Mouse (Mus musculus) thymus, adult 2 months (tissue): ENCODE data around the gene Cd2. TPM values are rescaled to one million over a fixed set of nuclear protein-coding genes. Genes with fewer than 3 reads are reported as not detected.

Source experiments
- DNase-seq: peaks from one replicate; pipeline ENCODE4 v3.0.0; 2021
- H3K27ac ChIP-seq: fragments of 200-500 bp; 2 replicates; pipeline ENCODE4 v1.5.1; 2012; ENCODE audit warnings: low read length, control low read depth; ENCODE audit not compliant: control insufficient read depth, insufficient read depth
- H3K27me3 ChIP-seq: fragments of 200-500 bp; 2 replicates; pipeline ENCODE4 v1.6.1; 2012; ENCODE audit warnings: mild to moderate bottlenecking, low read length, moderate library complexity, mixed read lengths; ENCODE audit not compliant: control insufficient read depth, insufficient read depth
- H3K36me3 ChIP-seq: fragments of 200-500 bp; 2 replicates; pipeline ENCODE4 v1.6.1; 2012; ENCODE audit warnings: mild to moderate bottlenecking, low read length, moderate library complexity; ENCODE audit not compliant: control insufficient read depth, insufficient read depth
- H3K4me1 ChIP-seq: fragments of 200-500 bp; replicated peaks from 2 replicates; pipeline ENCODE4 v1.6.1; 2012; ENCODE audit warnings: low read length; ENCODE audit not compliant: control insufficient read depth, insufficient read depth
- H3K4me3 ChIP-seq: fragments of 200-500 bp; 2 replicates; pipeline ENCODE4 v1.5.1; 2012; ENCODE audit warnings: mild to moderate bottlenecking, low read length, control low read depth, moderate library complexity; ENCODE audit not compliant: control insufficient read depth, insufficient read depth
- CTCF ChIP-seq: fragments of 200-500 bp; IDR thresholded peaks from 2 replicates; pipeline ENCODE4 v1.5.1; 2012; ENCODE audit warnings: mild to moderate bottlenecking, control low read depth, low read length, moderate library complexity, borderline replicate concordance; ENCODE audit not compliant: control insufficient read depth, poor library complexity, insufficient read depth; ENCODE audit errors: extremely low read depth
- POLR2A ChIP-seq: fragments of 200-500 bp; IDR thresholded peaks from 2 replicates; pipeline ENCODE4 v1.6.1; 2012; ENCODE audit warnings: mild to moderate bottlenecking, low read length, control low read depth, moderate library complexity; ENCODE audit not compliant: control insufficient read depth, poor library complexity, insufficient read depth; ENCODE audit errors: extremely low read depth
- WGBS: fragments of 180-500 bp; shearing (Covaris S2); methylation state at CpG from one replicate; pipeline ENCODE4 v1.1.7; 2018; 5-methylcytosine and 5-hydroxymethylcytosine counted together
- polyA plus RNA-seq: library from polyadenylated mRNA; depleted of rRNA; stranded (reverse); fragments of >200 nt; gene quantifications from 2 replicates; pipeline ENCODE4 v1.2.3, GENCODE M21; 2012

Gene Cd2
- polyA plus RNA-seq, 1 experiment, result 117 TPM

DNA sequence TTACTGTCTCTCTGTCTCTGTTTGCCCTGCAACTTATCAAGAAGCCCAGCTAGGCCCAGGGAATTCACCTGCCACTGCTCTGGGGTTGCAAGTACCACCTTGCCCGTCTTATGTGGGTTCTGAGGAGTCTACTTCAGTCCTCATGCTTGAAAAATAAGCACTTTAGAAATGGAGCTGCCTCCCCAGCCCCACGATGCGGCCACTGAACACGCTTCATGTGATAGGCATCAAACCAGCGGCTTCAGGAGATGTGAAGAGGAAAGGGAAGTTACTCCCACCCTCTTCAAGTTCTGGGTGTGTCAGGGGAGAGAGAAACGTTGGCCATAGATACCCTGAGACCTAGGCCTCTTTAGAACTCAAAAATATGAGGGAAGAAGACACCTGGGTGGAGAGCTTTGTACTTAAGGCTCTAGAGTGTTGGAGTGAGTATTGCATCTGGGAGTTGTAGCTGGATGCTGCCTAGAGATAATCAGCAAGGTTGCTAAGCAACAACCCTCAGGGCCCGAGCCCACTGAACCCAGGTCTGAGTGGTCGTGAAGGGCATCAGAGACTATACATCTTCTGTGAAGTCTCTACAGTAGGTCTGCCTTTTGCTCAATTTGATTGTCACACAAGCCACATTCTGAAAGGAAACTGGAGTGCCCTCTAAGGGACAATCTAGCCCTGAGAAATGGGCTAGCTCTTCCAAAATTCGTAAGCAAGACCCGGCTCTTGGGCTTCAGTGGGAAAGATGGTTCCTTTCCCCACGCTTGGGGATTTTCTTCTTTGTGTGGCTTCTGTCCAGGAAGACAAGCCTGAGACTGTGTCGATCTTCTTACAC lies 11.0 kb downstream of the Cd2 start:
- 25% methylated on average over 12 of the region's 12 CpGs for WGBS
- TF ChIP-seq POLR2A (no peak), CTCF (no peak)
- H3K4me1 ChIP-seq, result peaks cover 81% of the 10 kb centered on the region

DNA sequence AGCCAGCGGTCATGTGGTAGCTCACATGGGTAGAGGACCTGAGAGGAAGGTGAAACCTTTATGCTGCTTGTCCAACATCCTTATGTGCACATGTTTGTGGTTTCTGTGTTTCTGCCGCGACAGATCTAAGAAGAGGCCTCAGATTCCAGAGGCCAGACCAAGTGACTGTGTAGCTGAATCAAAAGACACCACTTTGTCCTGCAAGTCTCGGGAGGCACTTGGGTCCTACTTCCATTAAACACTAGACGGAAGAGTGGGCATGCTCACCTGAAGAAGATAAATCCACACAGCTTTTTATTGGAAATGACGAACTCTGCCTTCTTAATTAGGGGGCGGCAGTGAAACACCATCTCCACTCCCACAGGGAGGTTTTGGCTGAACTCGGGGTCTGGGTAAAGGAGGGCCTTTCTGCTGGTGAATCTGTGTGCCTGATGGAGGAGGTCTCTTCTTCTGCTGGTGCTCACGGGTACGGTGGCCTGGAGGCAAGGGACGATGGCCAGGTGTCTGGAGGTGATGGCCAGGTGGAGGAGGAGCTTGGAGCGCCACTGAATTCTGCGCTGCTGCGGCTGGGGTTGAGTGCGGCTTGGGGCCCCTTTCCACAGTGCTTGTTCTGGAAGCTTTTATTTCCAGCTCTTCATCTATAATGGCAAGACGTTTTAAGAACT lies 12.0 kb downstream of the Cd2 start:
- Histone ChIP-seq H3K27ac (peak overlapping the region; percentile 92), H3K36me3 (peaks cover 30% of the 10 kb centered on the region; the same call in 1 of the 2 replicates), H3K4me3 (no peak overlapping the region), H3K27me3 (no peaks in the 10 kb centered on the region), H3K4me1 (peaks cover 73% of the 10 kb centered on the region)
- TF ChIP-seq POLR2A, result no peak
- TF ChIP-seq CTCF, result no peak
- DNase-seq, result no peak
- 62% methylated on average over 16 of the region's 16 CpGs for WGBS

More for the DNA sequence above, 11.0 kb downstream of the Cd2 start:
- Histone ChIP-seq H3K36me3 (peaks cover 30% of the 10 kb centered on the region; the same call in 1 of the 2 replicates), H3K27me3 (no peaks in the 10 kb centered on the region), H3K27ac (peak overlapping the region; percentile 92), H3K4me3 (no peak overlapping the region)
- peak; percentile 67 for DNase-seq

DNA sequence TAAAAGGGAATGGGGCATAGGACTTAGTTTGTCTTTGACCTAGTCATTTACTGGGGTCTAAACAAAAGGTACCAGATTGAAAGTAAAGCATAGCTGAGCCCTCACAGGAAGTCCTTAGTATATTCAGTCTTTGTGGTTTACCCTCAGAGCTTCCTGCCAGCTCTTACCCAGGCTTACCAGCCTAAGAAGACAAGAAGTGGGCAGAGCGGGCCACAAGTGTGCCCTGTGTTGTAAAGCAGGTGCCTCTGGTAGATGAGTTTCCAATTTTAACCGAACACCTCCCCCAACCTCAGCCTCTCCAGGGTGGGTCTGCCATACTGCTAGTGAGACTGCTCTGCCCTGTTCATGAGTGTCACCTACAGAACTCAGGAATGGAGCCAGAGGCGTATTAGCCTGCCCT lies 12.9 kb downstream of the Cd2 start:
- H3K27ac ChIP-seq, result peak overlapping the region; percentile 92
- no peaks in the 10 kb centered on the region for H3K27me3 ChIP-seq
- DNase-seq, result peak; percentile 84
- peaks cover 65% of the 10 kb centered on the region for H3K4me1 ChIP-seq
- TF ChIP-seq POLR2A (no peak), CTCF (no peak)
- H3K36me3 ChIP-seq, result peaks cover 30% of the 10 kb centered on the region; the same call in 1 of the 2 replicates
- H3K4me3 ChIP-seq, result no peak overlapping the region
- 15% methylated on average over 3 of the region's 3 CpGs for WGBS

DNA sequence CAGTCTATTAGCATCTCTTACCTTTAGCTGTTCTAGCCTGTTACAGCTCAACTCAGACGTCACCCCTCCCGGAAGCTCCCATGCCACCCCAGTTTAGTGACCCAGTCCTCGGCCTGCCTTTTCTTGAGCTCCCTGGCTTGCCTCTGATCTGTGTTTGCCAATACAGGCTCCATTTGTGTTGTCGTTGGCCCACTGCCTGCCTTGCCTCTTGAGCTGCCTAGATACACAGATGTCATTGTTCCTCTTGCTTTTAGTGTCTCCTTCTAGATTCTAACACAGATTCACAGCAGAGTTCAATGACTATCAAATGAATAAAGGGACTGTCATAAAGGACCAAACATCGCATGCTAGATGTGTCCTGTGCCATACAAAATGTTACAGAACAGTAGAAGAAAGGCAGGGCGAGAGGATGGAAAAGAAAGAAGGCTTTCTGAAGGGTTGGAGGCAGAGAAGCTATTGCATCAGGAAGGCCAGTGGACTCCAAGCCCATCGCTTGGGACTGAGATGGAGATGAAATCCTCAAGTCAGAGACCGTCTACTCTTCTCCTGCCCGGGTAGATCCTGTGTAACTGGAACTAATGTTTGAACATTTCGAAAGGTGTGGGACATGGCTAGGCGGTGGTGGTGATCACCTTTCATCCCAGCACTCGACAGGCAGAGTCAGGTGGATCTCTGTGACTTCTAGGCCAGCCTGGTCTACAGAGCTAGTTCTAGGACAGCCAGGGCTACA lies 13.5 kb downstream of the Cd2 start:
- H3K27me3 ChIP-seq, result no peaks in the 10 kb centered on the region
- TF ChIP-seq POLR2A, result no peak
- no peak for TF ChIP-seq CTCF
- H3K4me3 ChIP-seq, result no peak overlapping the region
- peaks cover 59% of the 10 kb centered on the region for H3K4me1 ChIP-seq
- H3K27ac ChIP-seq, result peak overlapping the region; percentile 88
- DNase-seq, result no peak
- WGBS, result 55% methylated on average over 12 of the region's 12 CpGs
- H3K36me3 ChIP-seq, result peaks cover 30% of the 10 kb centered on the region; the same call in 1 of the 2 replicates

DNA sequence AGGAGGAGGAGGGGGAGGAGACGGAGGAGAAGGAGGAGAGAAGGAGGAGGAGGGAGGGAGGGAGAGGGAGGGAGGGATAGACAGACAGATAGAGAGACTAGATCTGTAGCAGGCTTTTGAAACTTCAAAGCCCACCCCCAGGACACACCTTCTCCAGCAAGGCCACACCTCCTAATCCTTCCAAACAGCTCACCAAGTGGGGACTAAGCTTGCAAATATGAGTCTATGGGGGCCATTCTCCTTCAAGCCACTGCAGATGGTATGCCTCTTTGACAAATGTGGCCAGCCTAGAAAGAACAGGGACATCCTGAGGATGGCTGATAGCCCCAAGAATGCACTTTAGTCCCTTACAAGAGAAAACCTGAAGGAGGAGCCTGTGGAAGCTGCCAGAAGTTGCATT lies 15.6 kb downstream of the Cd2 start:
- WGBS, result 36% methylated on average over 1 of the region's 1 CpGs
- no peak for TF ChIP-seq CTCF
- TF ChIP-seq POLR2A, result no peak
- H3K4me1 ChIP-seq, result peaks cover 43% of the 10 kb centered on the region

DNA sequence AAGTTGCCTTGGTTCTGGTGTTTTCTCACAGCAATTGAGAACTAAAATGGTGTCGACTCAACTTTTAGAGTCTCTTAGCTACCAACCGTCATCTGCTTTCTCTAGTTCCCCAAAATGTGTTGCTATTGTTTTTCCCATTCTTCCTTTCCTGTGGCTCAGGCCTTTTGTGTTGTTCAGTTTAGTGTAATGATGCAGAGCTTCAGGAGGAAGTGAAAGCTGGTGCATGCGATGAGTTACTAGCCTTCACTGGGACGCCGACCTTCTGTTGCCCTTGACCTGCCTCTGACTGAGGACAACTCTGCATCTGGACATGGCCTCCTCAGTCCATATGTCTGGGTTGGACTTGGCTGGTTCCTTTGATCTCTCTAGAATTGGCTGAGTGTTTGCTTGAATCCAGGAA lies 16.9 kb downstream of the Cd2 start:
- no peak for DNase-seq
- H3K27ac ChIP-seq, result no peak overlapping the region

More for the DNA sequence above, 15.6 kb downstream of the Cd2 start:
- Histone ChIP-seq H3K27ac (no peak overlapping the region), H3K36me3 (peaks cover 23% of the 10 kb centered on the region; the same call in 1 of the 2 replicates), H3K4me3 (no peak overlapping the region), H3K27me3 (no peaks in the 10 kb centered on the region)
- DNase-seq, result no peak

More for the DNA sequence above, 16.9 kb downstream of the Cd2 start:
- Histone ChIP-seq H3K36me3 (peaks cover 21% of the 10 kb centered on the region; the same call in 1 of the 2 replicates), H3K27me3 (no peaks in the 10 kb centered on the region), H3K4me3 (no peak overlapping the region), H3K4me1 (peaks cover 35% of the 10 kb centered on the region)
- 60% methylated on average over 5 of the region's 5 CpGs for WGBS
- no peak for TF ChIP-seq POLR2A
